Mouse (Mus musculus) stomach, embryonic 14.5 days (tissue): Measurements from ENCODE around the gene Exph5. TPM values are rescaled to one million over a fixed set of nuclear protein-coding genes. Genes with fewer than 3 reads are reported as not detected.

Source experiments
- ATAC-seq: fragments of 200-750 bp; cut with Nextera tagmentation; 2 replicates; pipeline ENCODE4 v1.8.0; 2017; ENCODE audit warnings: low read depth, moderate TSS enrichment; ENCODE audit not compliant: insufficient number of reproducible peaks, insufficient read depth, low FRiP score
- H3K27ac ChIP-seq: fragments of 300-500 bp; sonication (generic); 2 replicates; pipeline ENCODE4 v1.5.1; 2014; ENCODE audit warnings: mild to moderate bottlenecking, low read length, moderate library complexity, mixed read lengths
- H3K27me3 ChIP-seq: fragments of 300-500 bp; sonication (generic); 2 replicates; pipeline ENCODE4 v1.6.1; 2014; ENCODE audit warnings: low read length, control low read depth, mixed read lengths; ENCODE audit not compliant: control insufficient read depth, insufficient read depth
- H3K36me3 ChIP-seq: fragments of 300-500 bp; sonication (generic); 2 replicates; pipeline ENCODE4 v1.6.1; 2014; ENCODE audit warnings: mild to moderate bottlenecking, control low read depth, low read length, moderate library complexity, mixed read lengths; ENCODE audit not compliant: control insufficient read depth, insufficient read depth
- H3K4me1 ChIP-seq: fragments of 300-500 bp; sonication (generic); 2 replicates; pipeline ENCODE4 v1.6.1; 2014; ENCODE audit warnings: low read length, control low read depth, mixed read lengths; ENCODE audit not compliant: control insufficient read depth, insufficient read depth
- H3K4me2 ChIP-seq: fragments of 300-500 bp; sonication (generic); replicated peaks from 2 replicates; pipeline ENCODE4 v1.6.1; 2014; ENCODE audit warnings: low read depth, low read length, control low read depth
- H3K4me3 ChIP-seq: fragments of 300-500 bp; sonication (generic); 2 replicates; pipeline ENCODE4 v1.5.1; 2014; ENCODE audit warnings: low read depth, low read length, control low read depth
- H3K9ac ChIP-seq: fragments of 300-500 bp; sonication (generic); replicated peaks from 2 replicates; pipeline ENCODE4 v1.6.1; 2014; ENCODE audit warnings: low read depth, mild to moderate bottlenecking, control low read depth, low read length, moderate library complexity, mixed read lengths
- H3K9me3 ChIP-seq: fragments of 300-500 bp; sonication (generic); 2 replicates; pipeline ENCODE4 v1.6.1; 2016; ENCODE audit warnings: low read depth, low read length, control low read depth; ENCODE audit not compliant: control insufficient read depth
- WGBS: fragments of 180-500 bp; shearing (Covaris S2); extraction: QIAGEN DNeasy Blood & Tissue Kit; methylation state at CpG from one replicate; pipeline ENCODE4 v1.1.7; 2014; 5-methylcytosine and 5-hydroxymethylcytosine counted together
- polyA plus RNA-seq: library from polyadenylated mRNA; unstranded; fragments of >200 nt; fragmentation: Nextera tagmentation; extraction: Ambion mirVana; gene quantifications from 2 replicates; pipeline ENCODE4 v1.2.1, GENCODE M21; 2014

Exph5 gene
- polyA plus RNA-seq, 1 experiment from 2014 or later = 14.7 TPM

DNA sequence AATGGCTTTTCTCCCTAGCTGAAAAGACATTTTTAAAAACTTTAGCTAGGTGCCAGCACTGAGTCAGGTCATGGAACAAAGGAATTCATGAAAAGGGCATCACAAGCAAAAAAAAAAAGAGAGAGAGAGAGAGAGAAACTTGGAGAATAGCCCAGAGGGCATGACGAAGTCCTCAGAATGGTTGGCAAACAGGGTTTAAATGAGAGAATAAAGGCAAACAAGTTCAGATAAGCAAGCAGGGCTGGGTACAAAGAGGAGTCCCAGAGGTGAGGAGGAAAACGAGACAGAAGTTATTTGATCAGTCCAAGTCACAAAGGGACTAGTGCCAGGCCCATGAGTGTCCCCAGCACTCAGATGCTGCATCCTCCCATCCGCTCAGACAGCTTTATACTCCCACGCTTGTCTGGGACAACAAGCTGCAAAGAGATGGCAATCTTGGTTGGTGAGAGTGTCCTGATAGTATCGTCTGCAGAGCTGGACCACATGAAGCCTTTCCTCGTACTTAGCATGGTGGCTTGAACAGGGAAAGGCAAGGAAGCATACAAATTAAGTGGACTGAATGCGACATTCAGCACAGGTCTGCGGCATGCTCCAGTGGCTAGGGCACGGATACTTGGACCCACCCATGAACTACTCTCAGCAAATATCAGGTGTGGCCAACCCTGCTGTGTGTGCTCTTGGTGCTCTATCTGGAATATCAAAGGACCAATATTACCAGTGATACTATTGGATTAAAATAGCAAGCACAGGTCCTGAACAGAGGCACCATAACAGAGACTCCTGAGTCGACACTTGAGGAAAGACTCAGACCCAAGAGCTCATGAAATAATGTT is 22.2 kb downstream of the Exph5 start:
- peak overlapping the region; percentile 74 for H3K27ac ChIP-seq
- H3K4me1 ChIP-seq = 0 out of 2 replicates have a peak, but pooled peaks cover 5% of the 10 kb centered on the region
- 70% methylated on average over 10 of the region's 10 CpGs for WGBS
- no peak overlapping the region for H3K4me3 ChIP-seq
- no peak overlapping the region for H3K4me2 ChIP-seq
- H3K36me3 ChIP-seq = no peaks in the 10 kb centered on the region
- H3K9ac ChIP-seq = no peak overlapping the region
- ATAC-seq = peak; percentile 65; the same call in 1 of the 2 replicates
- H3K27me3 ChIP-seq = no peaks in the 10 kb centered on the region
- no peaks in the 10 kb centered on the region for H3K9me3 ChIP-seq

GRCm38 (mm10) chr9:53325363-53326090 is 24.1 kb downstream of the Exph5 start:
- Histone ChIP-seq H3K27ac (peak overlapping the region; percentile 52; the same call in 1 of the 2 replicates), H3K4me3 (no peak overlapping the region), H3K27me3 (no peaks in the 10 kb centered on the region), H3K36me3 (no peaks in the 10 kb centered on the region), H3K4me2 (no peak overlapping the region), H3K4me1 (0 out of 2 replicates have a peak, but pooled peaks cover 5% of the 10 kb centered on the region), H3K9ac (no peak overlapping the region), H3K9me3 (no peaks in the 10 kb centered on the region; the same call in 1 of the 2 replicates)
- WGBS = 29% methylated on average over 4 of the region's 4 CpGs
- no peak for ATAC-seq

GRCm38 (mm10) chr9:53328203-53328602 is 26.7 kb downstream of the Exph5 start:
- Histone ChIP-seq H3K27me3 (no peaks in the 10 kb centered on the region), H3K36me3 (no peaks in the 10 kb centered on the region), H3K4me3 (no peak overlapping the region), H3K9ac (no peak overlapping the region), H3K9me3 (no peaks in the 10 kb centered on the region; the same call in 1 of the 2 replicates), H3K4me1 (no peaks in the 10 kb centered on the region), H3K4me2 (no peak overlapping the region), H3K27ac (no peak overlapping the region)
- WGBS = 84% methylated on average over 2 of the region's 2 CpGs
- no peak for ATAC-seq

- H3K36me3 ChIP-seq = no peaks in the 10 kb centered on the region
- H3K9ac ChIP-seq = no peak overlapping the region
- H3K4me3 ChIP-seq = no peak overlapping the region
- H3K27ac ChIP-seq = peak overlapping the region; percentile 52; the same call in 1 of the 2 replicates
- H3K4me2 ChIP-seq = no peak overlapping the region
- 56% methylated on average over 6 of the region's 6 CpGs for WGBS
- H3K27me3 ChIP-seq = no peaks in the 10 kb centered on the region
- ATAC-seq = no peak
- H3K9me3 ChIP-seq = no peaks in the 10 kb centered on the region; the same call in 1 of the 2 replicates
- no peaks in the 10 kb centered on the region for H3K4me1 ChIP-seq
Observed at GRCm38 (mm10) chr9:53329301-53330206, 28.1 kb downstream of the Exph5 start.

- Histone ChIP-seq H3K27ac (0 out of 2 replicates have a peak overlapping the region, but pooled peaks have one; percentile 7), H3K4me1 (no peaks in the 10 kb centered on the region), H3K27me3 (no peaks in the 10 kb centered on the region), H3K4me3 (no peak overlapping the region), H3K36me3 (no peaks in the 10 kb centered on the region), H3K9ac (no peak overlapping the region), H3K4me2 (no peak overlapping the region), H3K9me3 (no peaks in the 10 kb centered on the region; the same call in 1 of the 2 replicates)
- no peak for ATAC-seq
- WGBS = 71% methylated on average over 9 of the region's 9 CpGs
Observed at GRCm38 (mm10) chr9:53330247-53330646, 28.8 kb downstream of the Exph5 start.

DNA sequence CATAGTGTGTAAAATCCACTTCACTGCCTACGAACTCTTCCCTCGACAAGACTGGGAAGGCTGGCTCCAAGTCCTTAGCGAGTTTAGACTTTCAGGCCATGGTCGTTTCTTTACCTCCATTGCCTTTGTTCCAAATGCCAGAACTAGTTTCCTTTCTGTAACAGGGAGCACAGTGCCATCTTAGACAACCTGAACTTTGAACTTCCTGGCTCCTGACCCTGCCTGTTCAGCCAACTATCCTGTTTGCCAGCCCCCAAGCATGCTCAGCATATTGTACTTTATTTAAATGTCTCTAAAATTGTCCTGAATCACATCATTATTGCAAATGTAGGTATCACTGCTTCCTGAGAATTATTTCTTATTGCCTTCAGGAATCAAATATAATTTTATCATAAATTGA is 32.0 kb downstream of the Exph5 start:
- Histone ChIP-seq H3K4me2 (no peak overlapping the region), H3K9ac (no peak overlapping the region), H3K9me3 (no peaks in the 10 kb centered on the region; the same call in 1 of the 2 replicates), H3K27ac (no peak overlapping the region), H3K4me3 (no peak overlapping the region), H3K36me3 (no peaks in the 10 kb centered on the region), H3K4me1 (no peaks in the 10 kb centered on the region), H3K27me3 (no peaks in the 10 kb centered on the region)
- WGBS = 82% methylated on average over 4 of the region's 4 CpGs
- ATAC-seq = no peak

- Histone ChIP-seq H3K36me3 (no peaks in the 10 kb centered on the region), H3K9ac (no peak overlapping the region), H3K4me2 (no peak overlapping the region), H3K4me1 (no peaks in the 10 kb centered on the region), H3K9me3 (no peaks in the 10 kb centered on the region; the same call in 1 of the 2 replicates), H3K4me3 (no peak overlapping the region), H3K27me3 (no peaks in the 10 kb centered on the region), H3K27ac (no peak overlapping the region)
- WGBS = 73% methylated on average over 3 of the region's 3 CpGs
- no peak for ATAC-seq
Observed at GRCm38 (mm10) chr9:53335131-53335530, 33.7 kb downstream of the Exph5 start.

- Histone ChIP-seq H3K27me3 (no peaks in the 10 kb centered on the region), H3K9me3 (no peaks in the 10 kb centered on the region), H3K4me2 (no peak overlapping the region), H3K27ac (no peak overlapping the region), H3K4me3 (no peak overlapping the region), H3K9ac (no peak overlapping the region), H3K4me1 (no peaks in the 10 kb centered on the region), H3K36me3 (no peaks in the 10 kb centered on the region)
- no peak for ATAC-seq
- WGBS = 69% methylated on average over 7 of the region's 7 CpGs
Observed at GRCm38 (mm10) chr9:53339603-53340002, 38.1 kb downstream of the Exph5 start.
